Mouse (Mus musculus) embryonic fibroblast, embryonic 13.5 days (primary cell): ENCODE measurements around the gene Zdhhc4.

Source experiments
- CTCF ChIP-seq: IDR thresholded peaks from 2 replicates; pipeline ENCODE4 v1.5.1; 2011; ENCODE audit warnings: mild to moderate bottlenecking, control low read depth, low read length, moderate library complexity, borderline replicate concordance; ENCODE audit not compliant: insufficient read depth
- POLR2A ChIP-seq: IDR thresholded peaks from 2 replicates; pipeline ENCODE4 v1.6.1; 2011; ENCODE audit warnings: low read depth, mild to moderate bottlenecking, control low read depth, low read length, moderate library complexity

DNA sequence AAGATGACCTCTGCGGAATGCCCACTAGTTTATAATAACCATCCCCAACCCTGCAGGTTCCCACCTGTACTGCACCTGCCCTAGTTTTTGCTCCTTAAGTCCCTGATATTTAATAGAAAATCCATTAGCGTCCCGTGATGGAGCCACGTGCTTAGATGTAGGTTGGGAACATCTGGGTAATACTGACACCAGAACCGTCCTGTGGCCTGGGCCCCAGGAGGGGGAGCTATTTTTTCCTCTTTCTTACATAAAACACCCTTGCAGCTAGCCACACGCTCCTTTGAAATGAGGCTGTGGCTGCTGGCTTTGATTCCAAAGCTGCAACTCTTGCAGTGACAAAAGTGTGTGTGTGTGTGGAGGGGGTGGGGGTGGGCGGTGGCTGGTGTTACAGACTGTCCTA, 30.2 kb upstream of the Zdhhc4 start:
- TF ChIP-seq CTCF, result no peak
- TF ChIP-seq POLR2A, result no peak
